Mouse (Mus musculus) heart, postnatal 4 days (tissue): ENCODE results near the gene Gadd45g. TPM values are rescaled to one million over a fixed set of nuclear protein-coding genes. Genes with fewer than 3 reads are reported as not detected.

ENCODE experiments used
- DNase-seq: peaks from one replicate; pipeline ENCODE4 v3.0.0; 2021
- total RNA-seq, 2 experiments: library from RNA; stranded (reverse); gene quantifications; 2 replicates each; pipeline ENCODE4 v1.2.3; 2021

Gene Gadd45g
- total RNA-seq, 2 experiments from 2014 or later: 23.8 to 29.4 TPM

DNA sequence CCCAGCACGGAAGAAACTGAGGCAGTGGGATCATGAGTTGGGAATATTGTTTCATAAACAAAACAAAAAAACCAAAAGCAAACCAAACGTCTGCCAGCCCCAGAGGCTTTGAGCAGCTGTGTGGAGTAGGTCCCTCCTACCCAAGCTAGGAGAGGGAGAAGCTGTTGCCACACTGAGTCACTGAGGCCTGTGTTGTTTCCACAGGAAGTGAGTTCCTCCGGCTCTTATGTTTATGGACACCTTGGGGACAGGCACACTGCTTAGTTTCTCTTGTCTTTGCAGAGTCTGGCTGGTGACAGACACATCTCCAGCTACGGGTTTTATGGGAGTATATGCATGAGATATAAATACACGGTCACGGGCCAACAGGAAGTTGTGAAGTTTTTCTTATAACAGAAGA lies 39.6 kb downstream of the Gadd45g start:
- no peak for DNase-seq

- DNase-seq: peak; percentile 67
Observed at GRCm38 (mm10) chr13:51886723-51887122, 40.2 kb downstream of the Gadd45g start.

DNA sequence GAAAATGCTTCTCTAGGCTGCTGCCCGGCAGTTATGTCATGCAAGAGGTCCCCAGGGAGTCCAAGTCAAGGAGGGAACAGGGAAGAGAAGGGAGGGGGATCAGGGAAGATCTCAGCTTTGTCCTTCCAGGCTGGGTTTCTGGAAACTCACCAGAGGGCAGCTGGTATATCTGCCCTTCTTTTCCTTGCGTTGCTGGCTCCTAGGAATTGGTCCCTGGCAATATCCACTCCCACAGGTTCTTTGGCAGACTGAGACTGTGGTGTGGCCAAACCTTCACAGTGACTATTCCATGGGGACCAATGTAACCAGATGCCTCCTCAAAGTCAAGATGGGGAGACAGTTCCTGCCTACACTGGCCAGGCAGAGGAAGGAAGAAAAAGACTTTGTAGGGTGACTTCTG lies 41.9 kb downstream of the Gadd45g start:
- no peak for DNase-seq

DNA sequence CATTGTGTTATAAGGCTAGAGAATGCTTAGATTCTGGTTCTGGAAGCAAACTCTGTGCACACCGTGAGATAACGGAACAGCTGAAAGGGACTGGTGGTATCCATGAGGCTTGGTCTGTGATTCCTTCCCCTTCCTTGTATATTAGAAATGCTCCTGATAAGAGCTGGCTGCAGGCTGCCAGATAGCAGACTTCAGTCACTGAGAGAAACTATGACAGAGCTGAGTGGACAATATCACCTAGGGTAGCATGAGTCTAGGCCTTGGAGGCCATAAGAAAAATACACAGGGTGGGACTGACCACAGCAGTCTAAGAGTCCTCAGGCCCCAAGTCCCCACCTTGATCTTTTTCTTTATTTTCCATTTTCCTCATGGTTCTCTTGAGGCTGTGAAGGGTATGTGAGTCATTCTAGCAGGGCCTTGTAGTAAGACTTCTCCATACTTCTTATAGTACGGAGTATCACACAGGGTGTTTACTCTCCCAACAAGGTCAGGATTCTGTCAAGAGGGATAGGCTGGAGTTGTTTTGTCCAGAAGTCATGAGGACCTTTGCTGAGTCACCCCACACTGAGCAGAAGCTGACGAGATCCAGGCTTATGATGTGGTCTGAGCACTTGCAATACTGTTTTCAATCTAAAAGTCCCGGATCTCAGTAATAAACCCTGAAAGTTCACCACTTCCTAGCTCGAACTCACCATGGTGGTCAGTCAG lies 45.5 kb downstream of the Gadd45g start:
- no peak for DNase-seq

GRCm38 (mm10) chr13:51897579-51897978 lies 51.1 kb downstream of the Gadd45g start:
- no peak for DNase-seq

Other genes starting within 250 kb of the Gadd45g start
- 10 to 100 TPM; 76.8 to 86.6 TPM for gene Cks2, start 201.4 kb upstream of the Gadd45g start, total RNA-seq
- gene Secisbp2, start 195.0 kb upstream of the Gadd45g start, total RNA-seq: 10 to 100 TPM; 22.3 to 23.0 TPM
- 10 to 100 TPM; 54.7 to 61.4 TPM for gene Sema4d, start 52.9 kb upstream of the Gadd45g start, total RNA-seq